Mouse (Mus musculus): ENCODE results near the gene S100a14.

DNA sequence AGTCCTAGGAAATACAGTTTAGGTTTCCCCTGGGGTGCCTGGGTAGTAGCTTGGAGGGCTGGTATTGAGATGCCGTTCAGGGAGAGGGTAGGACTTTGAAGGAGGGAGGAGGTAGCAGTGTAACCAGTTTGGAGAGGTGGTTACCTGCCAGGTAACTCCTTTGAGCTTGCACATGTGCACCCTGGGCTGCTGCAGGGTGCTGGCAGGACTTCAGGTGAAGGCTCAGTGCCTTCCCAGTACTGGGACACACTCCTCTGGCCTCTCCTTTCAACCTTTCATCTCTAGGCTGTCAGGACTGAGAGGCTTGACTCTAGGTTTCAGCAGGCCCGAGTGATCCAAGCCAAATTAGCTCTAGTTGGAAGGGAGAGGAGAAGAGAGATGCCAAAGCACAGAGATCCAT, 580 bp upstream of the S100a14 start:
- TF ChIP-seq POLR2A (IDR thresholded peaks at IDR 0.05; ENCODE audit: borderline replicate concordance, extremely low read depth, low read depth, low read length) = no peak
- no peak for TF ChIP-seq CTCF (IDR thresholded peaks at IDR 0.05; ENCODE audit: insufficient read depth, low read length)
